ENCODE assay signal across 8 mouse cellular contexts in genomic region chr12:54696242-54697002, GRCm38 (mm10). TPM values are rescaled to one million over a fixed set of nuclear protein-coding genes. Genes with fewer than 3 reads are reported as not detected.
DNase-seq lines count a peak whose midpoint lies in the region; ATAC-seq and TF ChIP-seq lines count a peak whose summit lies in the region.

No protein-coding gene starts in this region.

- H3K36me3 ChIP-seq in embryonic facial prominence, embryonic 14.5 days (ENCODE audit: control insufficient read depth, insufficient read depth, low read length): peaks cover 15% of the 10 kb centered on the region; the same call in 1 of the 2 replicates
- peaks cover 11% of the 10 kb centered on the region for H3K36me3 ChIP-seq in limb, embryonic 14.5 days (ENCODE audit: control insufficient read depth, insufficient read depth, low read length)
- H3K36me3 ChIP-seq in midbrain, postnatal 0 days (ENCODE audit: insufficient read depth, low read length): peaks cover 8% of the 10 kb centered on the region; the same call in 1 of the 2 replicates

- H3K9ac ChIP-seq in embryonic facial prominence, embryonic 14.5 days (ENCODE audit: low read depth, low read length): peak overlapping the region; percentile 88
- peak overlapping the region; percentile 85 for H3K9ac ChIP-seq in limb, embryonic 14.5 days (ENCODE audit: low read depth, low read length, severe bottlenecking)
- H3K9ac ChIP-seq in midbrain, postnatal 0 days (replicated peaks; ENCODE audit: low read length, poor library complexity, severe bottlenecking): peak overlapping the region; percentile 93

- ATAC-seq in embryonic facial prominence, embryonic 14.5 days (ENCODE audit: low read depth): peak; percentile 91
- ATAC-seq in limb, embryonic 14.5 days (ENCODE audit: low FRiP score, low read depth): peak; percentile 92
- peak; percentile 91 for ATAC-seq in midbrain, postnatal 0 days (ENCODE audit: low FRiP score)

- no peaks in the 10 kb centered on the region for H3K27me3 ChIP-seq in embryonic facial prominence, embryonic 14.5 days (replicated peaks; ENCODE audit: control insufficient read depth, insufficient read depth, low read length)
- no peaks in the 10 kb centered on the region for H3K27me3 ChIP-seq in limb, embryonic 14.5 days (ENCODE audit: control insufficient read depth, insufficient read depth, low read length)
- no peaks in the 10 kb centered on the region for H3K27me3 ChIP-seq in midbrain, postnatal 0 days (ENCODE audit: insufficient read depth, low read length)

- peak overlapping the region; percentile 98 for H3K27ac ChIP-seq in embryonic facial prominence, embryonic 14.5 days (replicated peaks; ENCODE audit: low read depth, low read length)
- H3K27ac ChIP-seq in limb, embryonic 14.5 days (replicated peaks; ENCODE audit: low read depth, low read length): peak overlapping the region; percentile 90
- H3K27ac ChIP-seq in midbrain, postnatal 0 days (ENCODE audit: low read depth, low read length): peak overlapping the region; percentile 97

- peak; percentile 94 for DNase-seq in 3T3-L1 (ENCODE audit: low read depth, low spot score)
- peak; percentile 75 to 83 for DNase-seq in adrenal gland, postnatal 4 days (ENCODE audit: low spot score in 2 of 2)
- DNase-seq in embryonic facial prominence, embryonic 14.5 days (ENCODE audit: low spot score): peak; percentile 98
- DNase-seq in heart, adult 8-10 months (ENCODE audit: low spot score): peak; percentile 95
- peak; percentile 98 for DNase-seq in kidney, adult 9 months
- peak; percentile 98 for DNase-seq in limb, embryonic 14.5 days (ENCODE audit: low spot score)
- DNase-seq in midbrain, postnatal 0 days (ENCODE audit: low spot score): peak; percentile 98
- DNase-seq in spleen, postnatal 14 days (ENCODE audit: low spot score in 2 of 2): peak; percentile 79 to 87

- H3K4me2 ChIP-seq in embryonic facial prominence, embryonic 14.5 days (ENCODE audit: low read depth, low read length): peak overlapping the region; percentile 76
- peak overlapping the region; percentile 70 for H3K4me2 ChIP-seq in limb, embryonic 14.5 days (replicated peaks; ENCODE audit: low read depth, low read length, severe bottlenecking)
- peak overlapping the region; percentile 63 for H3K4me2 ChIP-seq in midbrain, postnatal 0 days (ENCODE audit: low read depth, low read length, poor library complexity, severe bottlenecking)

- 1% methylated on average over 32 of the region's 32 CpGs for WGBS in embryonic facial prominence, embryonic 14.5 days
- WGBS in limb, embryonic 14.5 days: under 1% methylated on average over 32 of the region's 32 CpGs
- under 1% methylated on average over 32 of the region's 32 CpGs for WGBS in midbrain, postnatal 0 days

- peak overlapping the region; percentile 93 for H3K4me3 ChIP-seq in embryonic facial prominence, embryonic 14.5 days (ENCODE audit: low read depth, low read length)
- H3K4me3 ChIP-seq in limb, embryonic 14.5 days (replicated peaks; ENCODE audit: low read length): peak overlapping the region; percentile 91
- peak overlapping the region; percentile 83 for H3K4me3 ChIP-seq in midbrain, postnatal 0 days (ENCODE audit: low read depth, low read length)

- TF ChIP-seq CTCF in midbrain, postnatal 0 days (IDR thresholded peaks at IDR 0.05): no peak; the same call in none of the 2 replicates

- TF ChIP-seq POLR2A in limb, embryonic 14.5 days (IDR thresholded peaks at IDR 0.05; ENCODE audit: borderline replicate concordance, extremely low read depth, insufficient read depth, insufficient read length): 0 out of 2 replicates have a peak, but pooled peaks have one; percentile 100

- no peaks in the 10 kb centered on the region; the same call in 1 of the 2 replicates for H3K4me1 ChIP-seq in embryonic facial prominence, embryonic 14.5 days (ENCODE audit: control insufficient read depth, insufficient read depth, low read length)
- H3K4me1 ChIP-seq in limb, embryonic 14.5 days (ENCODE audit: control insufficient read depth, insufficient read depth, low read length): peaks cover 4% of the 10 kb centered on the region; the same call in 1 of the 2 replicates
- H3K4me1 ChIP-seq in midbrain, postnatal 0 days (ENCODE audit: insufficient read depth, low read length): no peaks in the 10 kb centered on the region

- no peaks in the 10 kb centered on the region for H3K9me3 ChIP-seq in embryonic facial prominence, embryonic 14.5 days (ENCODE audit: control insufficient read depth, low read length)
- no peaks in the 10 kb centered on the region for H3K9me3 ChIP-seq in limb, embryonic 14.5 days (ENCODE audit: control insufficient read depth, low read length)
- no peaks in the 10 kb centered on the region for H3K9me3 ChIP-seq in midbrain, postnatal 0 days (ENCODE audit: low read length)

RNA-seq across cellular contexts. Expression of gene Eapp, which starts 0.7 kb away (rescaled TPM):
- total RNA-seq in adrenal gland, postnatal 4 days (2021): 10 to 100 TPM; 36.9 to 37.8 TPM
- polyA plus RNA-seq in embryonic facial prominence, embryonic 14.5 days (2014; fragmentation: Nextera tagmentation; extraction: Ambion mirVana): 59.0 and 63.2 TPM in 2 replicates
- 10 to 100 TPM; 21.0 to 23.1 (median 21.7) TPM for total RNA-seq in heart, adult 8-10 months (2022)
- polyA plus RNA-seq in limb, embryonic 14.5 days (2012; rRNA removed): 13.2 and 19.5 TPM in 2 replicates
- 64.3 and 68.7 TPM in 2 replicates for polyA plus RNA-seq in limb, embryonic 14.5 days (2014; fragmentation: Nextera tagmentation; extraction: Ambion mirVana)
- 24.3 and 32.9 TPM in 2 replicates for total RNA-seq in midbrain, postnatal 0 days (2014; rRNA removed)
- polyA plus RNA-seq in midbrain, postnatal 0 days (2015; fragmentation: Nextera tagmentation; extraction: Ambion mirVana): 89.8 and 104 TPM in 2 replicates

RNA-seq across cellular contexts. Expression of gene Sptssa, which starts 40.0 kb away (rescaled TPM):
- 100 to 1,000 TPM in 1 of 2 experiments, 10 to 100 TPM in 1; 89.4 to 101 TPM for total RNA-seq in adrenal gland, postnatal 4 days (2021)
- 194 and 206 TPM in 2 replicates for polyA plus RNA-seq in embryonic facial prominence, embryonic 14.5 days (2014; fragmentation: Nextera tagmentation; extraction: Ambion mirVana)
- 10 to 100 TPM; 30.2 to 30.7 (median 30.4) TPM for total RNA-seq in heart, adult 8-10 months (2022)
- polyA plus RNA-seq in limb, embryonic 14.5 days (2012; rRNA removed): 132 and 134 TPM in 2 replicates
- 227 and 228 TPM in 2 replicates for polyA plus RNA-seq in limb, embryonic 14.5 days (2014; fragmentation: Nextera tagmentation; extraction: Ambion mirVana)
- total RNA-seq in midbrain, postnatal 0 days (2014; rRNA removed): 63.0 and 79.1 TPM in 2 replicates
- polyA plus RNA-seq in midbrain, postnatal 0 days (2015; fragmentation: Nextera tagmentation; extraction: Ambion mirVana): 200 and 206 TPM in 2 replicates

Comparison
In these comparisons a context has a peak if more than half of its experiments do, and no peak if none do; other contexts are left out.
1. Peak in every context shown above with its lines: DNase-seq, ATAC-seq, H3K4me3 ChIP-seq and H3K27ac ChIP-seq.